Mouse (Mus musculus) thymus, postnatal 36 days (tissue): ENCODE measurements at regions not wholly inside any gene's neighbourhood (a gene's known extent, or its start where the extent isn't known, plus 50 kb on each side); places are given as distances from the start of the nearest gene placed in this dataset.

Experiments used
- DNase-seq, 2 experiments: peaks; one replicate each; pipeline ENCODE4 v3.0.0; 2022; ENCODE audit warnings: mixed read lengths in 2 of 2

DNA sequence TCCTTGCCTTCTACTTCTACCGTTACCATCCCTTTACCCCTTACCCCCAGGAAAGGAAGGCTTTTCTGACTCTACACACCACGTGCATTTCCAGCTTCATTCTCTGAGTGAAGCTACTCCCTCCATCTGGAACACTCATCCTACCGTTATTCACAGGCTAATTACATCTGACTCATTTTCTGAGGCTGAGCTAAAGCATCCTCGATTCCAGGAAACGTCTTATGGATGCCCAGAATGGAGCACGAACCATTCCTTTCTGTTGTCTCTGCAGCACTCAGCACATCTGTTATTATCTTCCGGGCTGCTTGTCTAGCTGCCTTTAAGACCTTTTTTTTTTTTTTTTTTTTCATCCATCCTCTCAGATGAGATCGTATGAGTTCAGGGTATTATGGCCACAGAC lies 112.5 kb upstream of the Btg1 start:
- no peak for DNase-seq

DNA sequence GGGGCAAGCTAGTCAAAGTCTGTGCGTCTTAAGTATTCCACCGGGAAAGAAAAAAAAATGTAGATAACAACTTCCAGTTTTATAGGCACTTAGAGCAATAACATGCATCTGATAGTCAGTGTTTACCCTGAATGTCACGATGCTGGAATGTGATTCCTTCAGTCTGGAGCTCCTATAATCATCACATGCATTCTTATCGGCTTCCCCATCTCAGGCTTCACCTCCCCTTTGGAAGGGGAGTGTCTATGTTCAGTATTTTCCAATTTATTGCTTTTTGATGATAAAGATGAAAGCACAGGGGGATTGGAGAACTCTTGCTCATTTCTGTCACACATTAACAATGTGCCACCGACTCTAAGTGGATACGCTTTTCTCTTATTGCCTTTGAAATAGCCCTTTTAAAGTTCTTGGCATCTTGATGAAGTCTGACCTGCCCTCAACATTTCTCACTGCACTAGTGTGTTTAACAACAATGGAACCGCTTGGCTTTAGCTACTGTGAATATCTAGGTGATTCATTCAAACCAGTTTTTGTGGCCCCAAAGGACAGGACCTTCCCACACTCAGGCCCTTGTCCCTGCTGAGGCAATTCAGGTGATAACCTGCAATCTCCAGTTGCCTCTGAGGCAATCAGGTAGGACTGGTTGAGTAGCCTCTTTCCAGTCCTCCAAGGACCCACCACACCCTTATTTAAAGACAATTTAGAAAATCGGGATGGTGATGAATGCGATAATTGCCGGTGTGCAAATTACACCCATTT lies 101.5 kb upstream of the Btg1 start:
- DNase-seq = no peak

DNA sequence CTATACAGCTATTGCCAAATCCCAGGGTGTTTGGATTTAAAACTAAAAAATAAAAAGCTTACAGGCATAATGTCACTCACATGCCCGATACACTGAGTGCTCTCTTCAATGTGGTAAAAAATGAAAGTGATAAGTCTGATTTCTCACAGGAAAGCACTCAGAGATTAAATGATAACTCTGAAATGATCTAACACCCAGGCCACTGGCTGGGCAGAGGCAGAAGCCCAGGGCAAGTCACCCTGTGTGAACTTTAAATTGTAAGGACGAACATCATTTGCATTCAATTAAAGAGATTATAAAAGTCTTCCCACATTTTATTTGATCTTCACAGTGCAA lies 100.9 kb upstream of the Btg1 start:
- DNase-seq = no peak

DNA sequence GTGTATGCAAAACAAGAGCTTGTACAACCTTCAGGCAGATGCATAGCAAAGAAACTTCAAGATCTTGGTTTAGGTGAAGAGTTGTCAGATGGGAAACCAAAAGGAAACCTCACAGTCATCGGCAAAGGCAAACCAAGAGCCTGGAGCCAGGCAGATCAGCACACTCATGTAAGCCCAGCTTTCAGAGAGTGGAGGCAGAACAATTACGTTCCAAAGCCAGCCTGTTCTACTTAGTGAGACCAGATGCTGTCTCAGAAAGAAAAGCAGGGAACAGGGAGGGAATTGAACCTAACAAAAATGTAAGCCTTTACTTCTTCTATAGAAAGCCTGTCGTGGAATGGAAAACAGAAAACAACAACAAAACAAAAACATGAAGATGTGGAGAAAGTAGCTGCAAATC lies 97.4 kb upstream of the Btg1 start:
- DNase-seq = no peak

DNA sequence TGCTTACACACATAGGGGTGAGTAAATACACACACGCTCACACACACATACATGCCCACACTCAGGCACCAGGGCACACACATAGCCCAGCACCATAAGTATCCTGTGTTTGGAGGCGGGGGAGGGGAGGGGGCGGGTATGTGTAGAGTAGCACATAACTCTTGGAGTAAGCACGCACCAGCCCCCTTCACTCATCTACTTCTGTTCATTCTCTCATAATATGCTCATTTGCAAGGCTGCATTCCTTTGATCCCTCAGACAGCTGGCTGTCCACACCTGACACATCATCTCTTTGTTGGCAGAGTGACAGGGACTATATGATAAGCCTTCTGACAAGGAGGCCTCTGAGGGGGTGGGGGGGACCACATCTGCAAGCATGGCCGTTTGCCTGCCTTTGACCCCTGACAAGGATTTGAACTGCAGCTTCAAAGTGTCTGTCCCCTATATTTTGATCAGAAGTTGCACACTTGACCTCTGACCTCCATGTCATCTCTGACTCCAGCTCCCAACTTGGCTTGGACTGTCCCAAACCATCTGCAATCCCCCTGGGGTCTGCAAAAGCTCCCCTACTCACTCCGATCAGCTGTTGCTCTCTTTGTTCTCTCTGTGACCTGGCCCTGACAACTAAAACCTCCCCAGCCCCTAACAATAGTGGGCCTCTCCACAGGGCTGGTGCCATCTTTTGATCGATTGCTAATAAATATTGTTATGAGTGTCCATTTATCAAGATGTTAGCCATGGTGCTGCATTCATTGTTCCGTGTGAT lies 95.6 kb upstream of the Btg1 start:
- no peak for DNase-seq

DNA sequence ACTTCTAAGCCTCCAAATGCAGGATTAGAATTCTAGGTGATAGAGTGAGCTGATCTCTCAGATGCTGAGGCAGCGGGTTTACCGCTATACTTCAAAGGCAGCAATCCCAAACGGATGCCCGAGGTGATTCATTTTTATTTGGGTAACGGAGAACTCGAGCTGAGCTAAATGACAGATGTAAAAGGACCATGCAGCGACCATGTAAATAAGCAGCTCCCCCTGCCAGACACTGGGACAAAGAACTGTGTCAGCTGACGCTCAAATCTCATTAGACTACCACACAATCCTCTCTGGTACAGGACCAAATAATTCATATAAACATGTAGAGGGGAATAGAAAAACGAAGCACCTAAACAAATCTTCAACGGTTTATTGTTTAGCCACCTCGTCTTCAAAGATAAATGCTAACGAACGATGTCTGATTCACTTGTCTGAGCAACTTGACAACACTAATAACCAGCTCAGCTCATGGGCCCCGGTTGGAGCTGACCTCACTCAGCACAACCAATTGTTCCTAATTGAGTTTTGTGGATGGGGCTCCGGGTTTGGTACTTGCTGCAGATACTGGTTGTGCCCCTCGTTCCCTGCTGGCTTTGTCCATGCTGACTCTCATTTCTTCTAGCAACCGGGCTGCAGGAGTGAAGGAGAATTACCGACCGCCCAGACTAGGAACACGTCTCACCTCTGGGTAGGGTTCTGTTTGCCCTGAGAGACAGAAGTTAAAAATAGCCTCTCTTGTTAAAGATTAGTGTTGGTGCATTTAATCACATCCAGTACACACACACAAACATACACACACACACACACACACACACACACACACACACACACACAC lies 92.6 kb upstream of the Btg1 start:
- no peak for DNase-seq

DNA sequence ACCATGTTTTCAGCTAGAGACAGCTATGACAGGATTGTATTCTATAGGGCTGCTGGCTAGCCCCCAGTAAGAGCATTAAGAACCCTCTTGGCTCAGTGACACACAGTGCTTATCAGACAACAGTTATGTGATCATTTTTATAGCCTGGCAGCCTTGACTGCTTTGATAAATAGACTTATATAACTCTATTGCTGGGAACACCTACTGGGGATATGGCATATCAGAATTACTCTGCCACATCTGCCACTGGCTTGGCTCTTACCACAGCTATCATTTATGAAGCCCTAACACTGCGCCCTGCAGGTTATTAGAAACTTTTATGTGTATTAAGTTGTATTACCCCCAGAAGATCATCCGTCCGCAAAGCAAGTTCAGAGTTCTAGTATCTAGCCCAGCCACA lies 88.9 kb upstream of the Btg1 start:
- DNase-seq = no peak

DNA sequence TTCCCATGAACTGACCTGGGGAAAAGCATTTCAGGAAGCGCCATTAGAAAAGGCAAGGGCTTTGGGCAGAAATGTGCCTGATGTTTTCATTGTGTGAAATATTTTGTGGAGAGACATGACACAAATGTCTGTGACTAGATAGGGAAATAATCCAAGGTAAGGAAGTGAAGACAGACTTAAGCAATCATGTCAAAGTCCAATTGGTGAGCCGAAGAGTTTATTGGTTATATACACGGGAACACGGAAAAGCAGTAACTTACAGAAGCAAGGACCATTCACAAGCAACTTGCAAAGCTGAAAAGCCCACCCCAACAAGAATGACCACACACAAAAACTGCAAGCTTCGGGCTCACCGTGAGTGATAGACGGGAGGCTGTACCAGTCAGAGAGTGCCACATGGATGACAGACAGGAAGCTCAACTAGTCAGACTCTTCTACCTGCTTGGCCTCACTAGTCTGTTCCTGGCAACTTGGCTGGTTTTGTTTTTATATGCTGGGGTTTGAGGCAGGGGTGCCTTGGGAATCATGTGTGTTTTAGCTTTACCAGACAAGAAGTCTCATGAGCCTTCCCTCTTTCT lies 82.2 kb upstream of the Btg1 start:
- no peak for DNase-seq

DNA sequence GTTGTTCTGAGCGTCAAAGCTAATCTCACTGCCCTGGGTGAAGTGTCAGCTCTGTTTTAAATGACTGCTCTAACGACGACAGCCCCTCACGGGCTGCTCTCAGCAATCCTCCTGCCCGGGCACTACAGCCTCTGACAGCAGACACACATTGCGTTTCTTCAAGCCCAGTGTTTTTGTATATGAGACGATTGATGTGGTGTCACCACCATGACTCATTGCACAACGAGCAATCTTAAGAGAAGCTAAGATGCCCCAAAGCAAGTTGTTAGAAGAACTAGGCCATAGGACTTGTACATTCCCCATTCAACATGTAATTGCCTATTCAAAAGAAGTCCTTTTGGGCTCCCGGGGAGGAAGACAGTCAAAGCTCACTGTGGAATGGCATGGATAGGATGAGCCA lies 81.3 kb upstream of the Btg1 start:
- no peak for DNase-seq

DNA sequence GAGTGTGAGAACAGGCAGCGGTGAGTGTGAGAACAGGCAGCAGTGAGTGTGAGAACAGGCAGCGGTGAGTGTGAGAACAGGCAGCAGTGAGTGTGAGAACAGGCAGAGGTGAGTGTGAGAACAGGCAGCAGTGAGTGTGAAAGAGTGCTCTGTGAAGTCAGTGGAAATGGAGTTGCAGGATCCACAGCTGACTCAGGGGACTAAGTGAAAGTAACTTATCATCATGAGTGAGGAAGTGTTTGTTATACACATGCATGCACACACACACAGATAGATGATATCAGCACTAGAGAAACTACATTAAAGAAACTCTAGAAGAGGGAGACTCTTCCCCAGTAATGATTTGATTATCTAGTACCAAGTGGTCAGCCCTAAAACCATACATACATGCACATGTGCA lies 76.0 kb upstream of the Btg1 start:
- DNase-seq = no peak

DNA sequence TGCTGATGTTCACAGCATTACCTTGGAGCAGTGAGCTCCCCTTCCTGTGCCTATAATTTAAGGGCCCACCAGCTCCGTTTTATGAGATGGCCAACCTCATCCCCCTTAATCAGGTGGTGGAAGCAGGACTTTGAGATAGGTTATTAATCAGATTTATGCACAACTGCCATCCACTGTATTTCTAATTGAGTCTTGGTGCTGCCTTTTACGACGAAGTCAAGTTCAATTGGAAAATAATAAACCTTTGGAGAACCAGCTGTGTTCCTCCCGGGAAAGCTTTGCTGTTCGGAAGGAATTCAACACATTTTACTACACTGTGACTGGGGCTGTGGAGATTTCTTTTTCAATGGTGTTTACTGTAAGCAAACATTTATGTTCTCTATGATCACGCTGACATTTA lies 71.5 kb upstream of the Btg1 start:
- no peak for DNase-seq

DNA sequence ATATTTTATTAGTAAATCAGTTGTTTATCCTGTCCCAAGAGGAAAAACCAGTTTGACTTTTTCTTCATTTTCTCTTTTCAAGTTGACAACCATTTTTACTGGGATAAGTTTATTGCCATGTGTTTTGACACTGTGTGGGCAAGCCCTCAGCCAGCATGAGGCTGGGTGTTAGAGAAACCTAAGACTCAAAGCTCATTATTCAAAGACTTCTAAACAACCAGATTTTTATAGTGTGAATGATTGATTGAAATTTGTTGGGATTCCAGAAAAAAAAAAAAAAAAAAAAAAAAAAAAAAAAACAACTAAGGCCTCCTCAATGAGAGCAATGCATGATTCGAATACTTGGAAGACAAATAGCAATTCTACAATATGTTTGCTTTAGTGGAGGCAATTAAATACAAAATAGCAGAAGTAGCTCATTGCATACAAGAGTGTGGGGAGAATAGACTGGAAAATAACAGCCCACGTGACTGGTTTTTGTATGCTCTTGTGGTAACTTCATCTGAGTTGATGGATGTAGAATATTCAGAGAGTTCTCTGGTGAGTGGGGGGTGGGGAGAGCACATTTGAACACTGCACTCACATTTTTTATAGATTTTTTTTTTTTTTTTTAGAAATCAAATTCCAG lies 70.9 kb upstream of the Btg1 start:
- no peak for DNase-seq

DNA sequence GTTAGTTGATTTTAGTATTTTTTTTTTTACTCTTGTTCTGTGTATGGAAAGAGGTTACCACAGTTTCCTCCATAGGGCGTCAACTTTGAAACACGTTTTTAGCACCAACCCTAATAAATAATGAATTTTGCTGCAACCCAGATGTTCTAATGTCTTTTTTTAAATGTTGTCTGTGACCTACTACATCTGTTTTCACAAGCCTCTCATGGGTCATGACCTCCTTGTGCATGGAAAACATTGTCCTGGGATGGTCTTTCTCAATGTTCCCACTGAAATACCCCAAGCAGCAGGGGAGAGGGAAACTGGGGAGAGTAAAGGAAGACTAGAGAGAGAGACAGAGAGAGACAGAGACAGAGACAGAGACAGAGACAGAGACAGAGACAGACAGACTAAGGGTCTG lies 67.2 kb upstream of the Btg1 start:
- DNase-seq = no peak

DNA sequence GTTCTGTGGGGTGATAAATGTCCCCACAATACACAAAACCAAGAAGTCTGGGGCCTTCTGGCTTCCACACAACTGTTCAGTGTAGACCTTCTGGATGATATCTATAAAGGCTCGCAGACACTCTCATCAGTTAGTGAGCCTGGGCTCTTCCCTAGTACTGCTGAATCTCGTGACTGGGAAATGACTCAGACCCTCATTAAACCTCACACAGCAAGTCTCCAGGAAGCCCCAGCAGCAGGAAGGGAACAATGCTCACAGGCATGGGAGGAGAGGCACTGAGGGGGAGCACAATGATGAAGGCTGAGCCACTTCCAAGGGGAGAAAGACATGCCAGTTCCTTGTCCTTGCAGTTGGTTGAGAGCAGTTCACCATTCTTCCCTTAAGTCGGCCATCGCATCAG lies 66.5 kb upstream of the Btg1 start:
- no peak for DNase-seq

DNA sequence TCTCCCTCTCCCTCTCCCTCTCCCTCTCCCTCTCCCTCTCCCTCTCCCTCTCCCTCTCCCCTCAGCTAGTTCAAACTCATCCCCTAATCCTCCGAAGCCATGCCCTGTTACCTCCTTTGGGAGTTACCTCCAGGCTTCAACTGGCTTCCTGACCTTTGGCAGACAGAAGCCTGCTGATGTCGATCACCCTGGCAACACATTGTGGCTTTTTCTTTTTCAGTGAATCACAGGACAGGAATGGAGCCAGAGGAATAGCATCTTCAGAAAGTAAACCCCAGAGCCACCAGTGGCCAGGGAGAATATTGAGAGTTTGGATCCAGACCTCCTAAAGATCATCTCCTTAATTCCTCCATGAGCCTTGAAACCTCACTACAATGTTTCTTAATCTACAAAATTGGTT lies 59.5 kb upstream of the Btg1 start:
- no peak for DNase-seq

DNA sequence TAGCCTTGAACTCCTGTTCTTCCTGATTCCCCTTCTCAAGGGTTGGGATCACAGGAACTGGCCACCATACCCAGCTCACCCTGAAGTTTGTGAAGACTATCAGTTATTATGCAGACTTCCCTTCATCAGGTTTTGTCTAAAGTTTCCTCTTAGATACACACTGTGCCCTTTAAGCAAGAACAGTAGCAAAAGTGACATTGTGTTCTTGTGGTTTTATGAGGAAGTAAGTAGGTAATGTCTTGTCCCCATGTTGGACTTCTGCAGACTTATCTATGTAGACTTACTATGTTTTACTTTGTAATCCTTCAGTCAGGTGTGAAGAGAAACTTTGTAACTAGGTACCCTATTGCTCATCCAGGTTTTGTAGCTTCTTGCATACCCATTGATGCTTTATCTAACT lies 51.5 kb upstream of the Btg1 start:
- DNase-seq = no peak
